Mouse (Mus musculus) erythroblast, embryonic 14.5 days (primary cell): ENCODE measurements around the gene Slc35f3.

Experiments
- GATA1 ChIP-seq: IDR thresholded peaks from 2 replicates; pipeline ENCODE4 v1.6.1; 2012; ENCODE audit warnings: low read length, inconsistent platforms, mixed read lengths
- TAL1 ChIP-seq: IDR thresholded peaks from 3 replicates; pipeline ENCODE4 v1.6.1; 2012; ENCODE audit warnings: low read length, inconsistent platforms, mixed read lengths

- TF ChIP-seq GATA1: no peak
- TF ChIP-seq TAL1: no peak
Measured at GRCm38 (mm10) chr8:126307164-126307563, 8.8 kb downstream of the Slc35f3 start.
